Mouse (Mus musculus) limb, embryonic 13.5 days (tissue): ENCODE data around the gene Haus2. TPM values are rescaled to one million over a fixed set of nuclear protein-coding genes. Genes with fewer than 3 reads are reported as not detected.

Experiments used
- polyA plus RNA-seq: library from polyadenylated mRNA; unstranded; fragments of >200 nt; fragmentation: Nextera tagmentation; extraction: Ambion mirVana; gene quantifications from 2 replicates; pipeline ENCODE4 v1.2.1, GENCODE M21; 2015

Haus2 gene
- polyA plus RNA-seq, 1 experiment from 2014 or later = 26.4 TPM

Other genes starting within 250 kb of the Haus2 start
- 9.1 and 9.2 TPM in 2 replicates for gene Ganc, start 205.5 kb upstream of the Haus2 start, polyA plus RNA-seq
- 8.9 and 13.0 TPM in 2 replicates for gene Tmem87a, start 205.3 kb upstream of the Haus2 start, polyA plus RNA-seq
- gene Capn3, start 153.4 kb upstream of the Haus2 start, polyA plus RNA-seq = 2.7 and 3.7 TPM in 2 replicates
- 50.4 and 54.9 TPM in 2 replicates for gene Zfp106, start 45.5 kb upstream of the Haus2 start, polyA plus RNA-seq
- gene Snap23, start 41.7 kb upstream of the Haus2 start, polyA plus RNA-seq = 56.0 and 58.8 TPM in 2 replicates
- 26.3 and 27.9 TPM in 2 replicates for gene Lrrc57, start 137 bp downstream of the Haus2 start, polyA plus RNA-seq
- gene Stard9, start 19.7 kb downstream of the Haus2 start, polyA plus RNA-seq = 5.6 and 5.8 TPM in 2 replicates
- 8.1 and 8.6 TPM in 2 replicates for gene Cdan1, start 240.7 kb downstream of the Haus2 start, polyA plus RNA-seq
- 4.6 and 4.9 TPM in 2 replicates for gene Ttbk2, start 241.2 kb downstream of the Haus2 start, polyA plus RNA-seq